Mouse (Mus musculus) forebrain, embryonic 10.5 days (tissue): ENCODE measurements around the gene Rxfp2. TPM values are rescaled to one million over a fixed set of nuclear protein-coding genes. Genes with fewer than 3 reads are reported as not detected.

Experiments
- DNase-seq: peaks from one replicate; pipeline ENCODE4 v3.0.0-alpha.2; 2017; ENCODE audit warnings: low spot score; ENCODE audit errors: extremely low spot score
- H3K27ac ChIP-seq: fragments of 300-500 bp; sonication (generic); 2 replicates; pipeline ENCODE4 v1.5.1; 2016; ENCODE audit warnings: mild to moderate bottlenecking
- H3K27me3 ChIP-seq: fragments of 300-500 bp; sonication (generic); 2 replicates; pipeline ENCODE4 v1.6.1; 2016; ENCODE audit warnings: mild to moderate bottlenecking; ENCODE audit not compliant: poor library complexity, severe bottlenecking
- H3K36me3 ChIP-seq: fragments of 300-500 bp; sonication (generic); replicated peaks from 2 replicates; pipeline ENCODE4 v1.6.1; 2016; ENCODE audit warnings: mild to moderate bottlenecking, moderate library complexity
- H3K4me1 ChIP-seq: fragments of 300-500 bp; sonication (generic); 2 replicates; pipeline ENCODE4 v1.6.1; 2016
- H3K4me3 ChIP-seq: fragments of 300-500 bp; sonication (generic); 2 replicates; pipeline ENCODE4 v1.5.1; 2016; ENCODE audit warnings: mild to moderate bottlenecking, moderate library complexity
- H3K9me3 ChIP-seq: fragments of 300-500 bp; sonication (generic); 2 replicates; pipeline ENCODE4 v1.6.1; 2016; ENCODE audit warnings: mild to moderate bottlenecking, moderate library complexity
- WGBS: fragments of 180-500 bp; shearing (Covaris S2); methylation state at CpG from one replicate; pipeline ENCODE4 v1.1.7; 2016; 5-methylcytosine and 5-hydroxymethylcytosine counted together
- polyA plus RNA-seq: library from polyadenylated mRNA; unstranded; fragments of >200 nt; fragmentation: Nextera tagmentation; extraction: Ambion mirVana; gene quantifications from 2 replicates; pipeline ENCODE4 v1.2.1, GENCODE M21; 2016

Rxfp2 gene
- polyA plus RNA-seq, 1 experiment from 2014 or later, result 0.50 TPM

- Histone ChIP-seq H3K4me3 (no peak overlapping the region), H3K4me1 (peaks cover 13% of the 10 kb centered on the region), H3K9me3 (peaks cover 7% of the 10 kb centered on the region; the same call in 1 of the 2 replicates), H3K27ac (no peak overlapping the region), H3K36me3 (no peaks in the 10 kb centered on the region), H3K27me3 (peaks cover 28% of the 10 kb centered on the region)
- 94% methylated on average over 8 of the region's 8 CpGs for WGBS
- no peak for DNase-seq
Measured at GRCm38 (mm10) chr5:150120676-150121075, 102.2 kb downstream of the Rxfp2 start.

DNA sequence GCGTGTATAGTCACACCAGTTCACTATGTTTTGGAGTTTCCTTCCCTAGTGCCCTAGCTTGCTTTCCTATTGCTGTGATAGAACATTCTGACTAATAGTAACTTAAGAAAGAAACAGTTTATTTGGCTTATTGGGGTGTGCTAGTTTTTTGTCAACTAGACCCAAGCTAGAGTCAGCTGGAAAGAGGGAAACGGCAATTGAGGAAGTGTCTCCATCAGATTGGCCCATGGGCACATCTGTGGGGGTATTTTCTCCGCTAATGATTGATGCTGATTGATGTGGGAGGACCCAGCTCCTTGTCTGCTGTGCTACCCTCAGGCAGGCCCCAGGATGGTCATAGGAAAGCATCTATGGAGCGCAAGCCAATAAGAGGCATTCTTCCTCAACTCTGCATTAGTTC, 103.6 kb downstream of the Rxfp2 start:
- no peak for DNase-seq
- peaks cover 4% of the 10 kb centered on the region; the same call in 1 of the 2 replicates for H3K9me3 ChIP-seq
- H3K36me3 ChIP-seq, result no peaks in the 10 kb centered on the region
- H3K4me3 ChIP-seq, result no peak overlapping the region
- H3K27ac ChIP-seq, result no peak overlapping the region
- 87% methylated on average over 4 of the region's 4 CpGs for WGBS
- H3K27me3 ChIP-seq, result peaks cover 28% of the 10 kb centered on the region
- H3K4me1 ChIP-seq, result peaks cover 11% of the 10 kb centered on the region

GRCm38 (mm10) chr5:150122571-150122970, 104.1 kb downstream of the Rxfp2 start:
- no peak for DNase-seq
- no peak overlapping the region for H3K27ac ChIP-seq
- H3K27me3 ChIP-seq, result peaks cover 24% of the 10 kb centered on the region
- no peaks in the 10 kb centered on the region for H3K36me3 ChIP-seq
- peaks cover 11% of the 10 kb centered on the region for H3K4me1 ChIP-seq
- H3K4me3 ChIP-seq, result no peak overlapping the region
- 88% methylated on average over 2 of the region's 2 CpGs for WGBS
- no peaks in the 10 kb centered on the region for H3K9me3 ChIP-seq

DNA sequence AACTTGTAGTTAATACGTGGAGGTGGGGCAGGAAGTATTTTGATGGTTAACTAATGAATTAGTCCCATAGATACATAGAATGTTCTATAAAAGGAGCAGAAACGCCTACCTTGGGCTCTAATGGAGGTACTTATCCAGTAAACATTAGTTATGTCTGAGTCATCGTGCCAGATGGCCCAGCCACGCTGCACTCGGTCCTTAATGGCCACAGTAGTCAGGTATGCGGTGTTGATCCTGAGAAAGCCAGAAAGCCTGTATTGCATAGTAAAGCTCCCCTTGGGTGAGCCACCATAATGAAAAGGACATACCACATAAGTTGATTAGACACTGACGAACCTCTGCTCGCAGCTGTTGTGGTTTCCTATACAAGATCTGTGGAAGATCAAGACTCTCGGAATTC, 107.4 kb downstream of the Rxfp2 start:
- Histone ChIP-seq H3K27me3 (0 out of 2 replicates have a peak, but pooled peaks cover under 1% of the 10 kb centered on the region), H3K36me3 (no peaks in the 10 kb centered on the region), H3K9me3 (no peaks in the 10 kb centered on the region), H3K27ac (no peak overlapping the region), H3K4me3 (no peak overlapping the region), H3K4me1 (no peaks in the 10 kb centered on the region)
- WGBS, result 91% methylated on average over 9 of the region's 9 CpGs
- DNase-seq, result no peak

- no peaks in the 10 kb centered on the region for H3K36me3 ChIP-seq
- no peak overlapping the region for H3K4me3 ChIP-seq
- 89% methylated on average over 8 of the region's 8 CpGs for WGBS
- no peak for DNase-seq
- no peaks in the 10 kb centered on the region for H3K9me3 ChIP-seq
- no peaks in the 10 kb centered on the region for H3K27me3 ChIP-seq
- no peaks in the 10 kb centered on the region for H3K4me1 ChIP-seq
- no peak overlapping the region for H3K27ac ChIP-seq
Measured at GRCm38 (mm10) chr5:150128432-150128831, 110.0 kb downstream of the Rxfp2 start.

DNA sequence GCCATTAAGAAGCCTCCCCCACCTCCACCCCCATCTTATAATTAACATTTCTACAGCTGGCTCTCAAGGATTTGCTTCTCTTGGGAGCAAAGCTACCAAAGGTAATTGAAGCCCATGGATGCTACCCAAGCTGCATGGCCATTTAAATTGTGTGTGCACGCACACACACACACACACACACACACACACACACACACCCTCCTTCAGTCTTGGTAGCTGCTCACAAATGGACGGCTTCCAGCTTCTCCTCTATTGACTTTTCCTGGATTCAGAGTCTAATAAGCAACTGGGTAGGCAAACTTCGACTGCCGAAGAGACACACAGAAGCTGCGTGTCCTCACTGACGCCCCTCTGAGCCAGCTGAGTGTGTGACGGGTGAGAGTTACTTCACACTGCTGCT, 111.7 kb downstream of the Rxfp2 start:
- WGBS, result 90% methylated on average over 7 of the region's 7 CpGs
- Histone ChIP-seq H3K27ac (no peak overlapping the region), H3K27me3 (no peaks in the 10 kb centered on the region), H3K36me3 (no peaks in the 10 kb centered on the region), H3K4me3 (no peak overlapping the region), H3K4me1 (no peaks in the 10 kb centered on the region), H3K9me3 (no peaks in the 10 kb centered on the region)
- no peak for DNase-seq

DNA sequence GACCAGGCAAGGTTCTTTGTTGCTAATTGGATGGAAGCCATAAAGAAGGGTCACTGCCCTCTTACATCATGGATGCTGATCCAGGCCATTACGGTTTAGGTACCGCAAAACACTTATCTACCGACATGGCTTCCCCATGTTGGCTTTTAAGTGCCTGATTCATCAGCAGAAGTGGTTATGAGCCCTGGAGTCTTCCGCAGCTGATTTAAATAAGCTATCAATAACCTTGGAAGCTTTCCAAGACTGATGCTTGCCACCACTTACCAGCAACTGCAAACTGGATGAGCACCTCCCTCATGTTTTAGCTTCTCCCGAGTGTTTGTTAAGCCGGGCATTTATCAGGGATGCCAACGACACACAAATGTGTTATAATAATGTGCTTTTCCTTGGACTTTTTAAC, 112.7 kb downstream of the Rxfp2 start:
- Histone ChIP-seq H3K27ac (no peak overlapping the region), H3K27me3 (no peaks in the 10 kb centered on the region), H3K36me3 (no peaks in the 10 kb centered on the region), H3K4me1 (no peaks in the 10 kb centered on the region), H3K9me3 (no peaks in the 10 kb centered on the region), H3K4me3 (no peak overlapping the region)
- DNase-seq, result no peak
- 95% methylated on average over 7 of the region's 7 CpGs for WGBS

Other genes with a start within 250 kb of the Rxfp2 start
- gene Fry, start 100.0 kb downstream of the Rxfp2 start, polyA plus RNA-seq, result 2.3 and 4.3 TPM in 2 replicates